Mouse (Mus musculus): ENCODE results near the gene Ublcp1.
"Not testable (repeated sequence)": the region's sequence is repeated elsewhere in the genome, so short reads cannot be mapped to it uniquely, and the experiment has no call there.

Ublcp1 gene

DNA sequence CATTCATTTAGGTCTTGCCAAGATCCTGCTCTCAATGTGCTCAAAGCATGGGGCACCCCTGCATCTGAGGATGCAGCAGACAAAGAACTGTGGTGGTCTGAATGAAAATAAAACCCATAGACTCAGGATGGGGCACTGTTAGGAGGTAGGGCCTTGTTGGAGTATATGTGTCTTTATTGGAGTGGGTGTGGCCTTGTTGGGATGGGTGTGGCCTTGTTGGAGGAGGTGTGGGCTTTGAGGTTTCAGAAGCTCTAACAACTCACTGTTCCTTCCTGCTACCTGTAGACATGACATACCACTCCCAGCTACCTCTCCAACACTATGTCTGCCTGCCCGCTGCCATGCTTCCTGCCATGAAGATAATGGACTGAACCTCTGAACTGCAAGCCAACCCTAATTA is 18.8 kb upstream of the Ublcp1 start:
- no peak for DNase-seq

DNA sequence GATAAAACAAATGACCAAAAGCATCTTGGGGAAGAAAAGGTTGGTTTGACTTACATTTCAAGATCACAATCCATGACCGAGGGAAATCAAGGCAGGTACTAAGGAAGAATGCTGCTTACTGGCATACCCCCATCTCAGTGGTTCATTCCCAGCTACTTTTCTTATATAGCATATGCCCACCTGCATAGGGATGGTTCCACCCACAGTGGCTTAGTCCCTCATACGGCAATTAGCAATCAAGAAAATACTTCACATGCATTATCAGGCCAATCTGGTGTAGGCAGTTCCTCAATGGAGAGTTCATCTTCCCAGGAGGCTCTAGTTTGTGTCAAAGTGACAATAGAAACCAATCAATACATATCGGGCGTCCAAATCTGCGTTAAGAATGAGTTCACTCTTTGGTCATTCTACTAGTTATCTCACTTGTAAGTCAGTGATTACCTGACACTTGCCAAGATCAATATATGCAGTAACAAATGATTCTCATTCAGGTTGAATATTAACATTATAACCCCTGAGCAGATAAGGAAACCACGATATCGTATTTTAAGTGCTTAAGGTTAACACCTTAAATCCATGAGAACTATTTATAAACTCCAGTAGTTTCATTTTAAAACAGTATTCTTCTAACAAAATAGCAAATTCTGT is 14.9 kb upstream of the Ublcp1 start:
- DNase-seq: no peak

GRCm38 (mm10) chr11:44480246-44480645 is 9.9 kb upstream of the Ublcp1 start:
- DNase-seq: no peak

GRCm38 (mm10) chr11:44478382-44478781 is 8.1 kb upstream of the Ublcp1 start:
- no peak for DNase-seq

DNA sequence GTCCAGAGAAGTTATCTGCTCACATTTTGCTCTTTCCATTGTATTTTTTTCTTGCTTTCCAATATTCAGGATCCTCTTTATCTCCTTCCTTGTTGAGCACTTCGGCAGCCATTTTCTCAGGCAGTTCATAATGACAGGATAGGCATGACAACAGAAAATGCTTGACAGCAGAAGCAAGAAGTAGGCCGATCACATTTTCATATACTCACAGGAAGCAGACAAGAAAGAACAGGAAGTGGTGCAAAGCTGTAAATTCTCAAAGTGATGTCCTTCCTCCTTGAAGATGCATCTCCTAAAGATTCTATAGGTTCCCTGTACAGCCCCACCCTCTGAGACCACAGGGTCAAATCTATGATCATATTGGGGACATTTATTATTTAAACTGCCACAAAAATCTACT is 6.1 kb upstream of the Ublcp1 start:
- no peak for DNase-seq

GRCm38 (mm10) chr11:44475467-44475866 is 5.2 kb upstream of the Ublcp1 start:
- no peak for DNase-seq

GRCm38 (mm10) chr11:44471337-44471995 is 1.2 kb upstream of the Ublcp1 start:
- DNase-seq: peak; percentile 19

DNA sequence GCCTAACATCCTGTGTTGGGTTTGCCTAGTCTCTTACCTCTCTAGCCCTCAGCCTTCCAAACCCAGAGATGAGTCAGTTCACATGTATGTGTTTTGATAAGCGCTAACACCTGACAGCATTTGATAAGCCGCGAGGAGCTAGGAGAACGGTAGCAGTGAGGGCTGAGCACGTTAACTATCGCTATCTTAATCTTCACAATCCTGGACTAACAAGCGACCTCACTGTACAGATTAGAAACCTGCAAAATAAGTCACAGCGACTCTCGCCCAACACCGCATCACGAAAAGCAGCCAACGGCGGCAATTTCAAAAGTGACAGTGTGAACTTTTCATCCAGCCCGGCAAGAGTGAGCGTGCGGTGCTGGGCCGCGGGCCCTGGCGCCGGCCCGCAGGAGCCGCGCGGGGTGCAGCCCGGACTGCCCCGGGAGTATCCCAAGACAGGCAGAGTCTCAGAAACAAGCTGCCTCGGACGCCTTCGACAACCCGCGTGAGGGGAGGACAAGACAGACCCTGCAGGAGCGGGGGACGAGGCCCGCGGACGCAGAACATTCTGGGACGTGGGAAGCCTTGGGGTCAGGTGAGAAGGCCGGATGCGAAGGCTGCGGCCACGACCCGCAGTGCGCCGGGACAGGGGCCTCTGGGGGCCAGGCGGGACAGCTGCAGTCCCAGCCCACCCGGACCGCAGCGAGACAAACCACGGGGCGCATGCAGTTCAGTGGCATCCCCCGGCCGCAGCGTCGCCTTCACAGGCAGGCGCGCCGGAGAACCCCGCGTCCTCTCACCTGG is 459 bp downstream of the Ublcp1 start:
- DNase-seq: no peak

DNA sequence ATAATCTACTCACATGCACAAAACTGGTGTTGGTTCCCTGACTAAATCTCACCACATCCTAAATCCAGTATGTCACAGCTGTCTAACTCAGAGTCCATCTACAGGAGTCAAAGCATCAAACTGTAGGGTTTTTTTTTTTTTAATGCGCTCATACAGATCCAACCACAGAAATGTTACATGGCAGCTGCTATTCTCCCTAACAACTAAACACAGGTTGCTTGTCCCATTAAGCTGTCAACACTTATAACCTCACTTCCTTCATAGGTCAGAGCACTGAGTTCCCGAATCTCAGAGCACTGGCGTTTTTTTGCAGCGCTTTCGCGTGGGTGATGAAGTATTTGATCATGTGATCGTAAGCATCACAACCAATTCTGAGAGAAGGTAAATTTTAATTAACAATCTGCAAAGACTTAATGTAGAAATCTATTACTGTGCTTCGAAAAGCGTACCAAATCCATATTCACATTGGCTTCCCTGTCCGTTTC is 1.9 kb downstream of the Ublcp1 start:
- no peak for DNase-seq

- no peak for DNase-seq
Measured at GRCm38 (mm10) chr11:44466949-44467442, 3.3 kb downstream of the Ublcp1 start.

- no peak for DNase-seq
Measured at GRCm38 (mm10) chr11:44461493-44461892, 8.8 kb downstream of the Ublcp1 start.

- peak; percentile 80 for DNase-seq
Measured at GRCm38 (mm10) chr11:44453423-44453822, 16.9 kb downstream of the Ublcp1 start.

DNA sequence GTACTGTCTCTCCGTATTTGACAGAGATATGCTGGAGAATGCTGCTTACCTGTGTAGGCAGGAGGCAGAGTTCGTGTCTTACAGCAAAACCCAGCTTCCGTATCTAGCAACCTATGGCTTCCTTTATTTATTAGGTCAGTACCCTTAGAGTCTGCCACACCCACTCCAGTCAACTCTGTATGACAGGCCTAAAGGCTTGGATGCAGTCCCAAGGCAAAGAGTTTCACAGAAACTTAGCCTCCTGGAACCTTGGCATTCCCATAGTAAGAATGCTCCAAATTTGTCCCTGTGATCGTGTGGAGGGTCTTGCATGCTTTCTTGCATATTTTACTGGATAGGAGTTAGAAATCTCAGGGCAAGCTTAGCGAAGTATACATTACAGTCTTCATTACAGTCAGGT is 18.3 kb downstream of the Ublcp1 start:
- not testable (repeated sequence) for DNase-seq

DNA sequence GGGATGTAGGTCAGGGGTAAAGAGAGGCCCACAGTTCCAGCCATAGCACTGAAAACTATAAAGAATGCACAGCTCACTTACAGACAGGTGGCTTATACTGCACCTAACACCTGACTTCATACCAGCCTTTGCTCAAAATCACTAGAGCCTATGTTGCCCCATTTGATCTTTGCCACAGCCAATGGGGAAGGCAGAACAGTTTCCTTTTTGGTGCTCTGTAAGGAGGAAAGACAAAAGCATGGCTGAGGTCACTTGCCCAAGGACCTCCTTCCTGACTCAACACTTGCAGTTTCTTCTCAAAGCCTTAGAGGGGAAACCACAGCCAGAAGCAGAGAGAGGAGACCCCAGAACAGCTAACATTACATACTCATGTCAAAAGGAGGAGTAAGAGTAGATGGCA is 19.3 kb downstream of the Ublcp1 start:
- DNase-seq: no peak

GRCm38 (mm10) chr11:44437786-44438185 is 32.5 kb downstream of the Ublcp1 start:
- DNase-seq: no peak

DNA sequence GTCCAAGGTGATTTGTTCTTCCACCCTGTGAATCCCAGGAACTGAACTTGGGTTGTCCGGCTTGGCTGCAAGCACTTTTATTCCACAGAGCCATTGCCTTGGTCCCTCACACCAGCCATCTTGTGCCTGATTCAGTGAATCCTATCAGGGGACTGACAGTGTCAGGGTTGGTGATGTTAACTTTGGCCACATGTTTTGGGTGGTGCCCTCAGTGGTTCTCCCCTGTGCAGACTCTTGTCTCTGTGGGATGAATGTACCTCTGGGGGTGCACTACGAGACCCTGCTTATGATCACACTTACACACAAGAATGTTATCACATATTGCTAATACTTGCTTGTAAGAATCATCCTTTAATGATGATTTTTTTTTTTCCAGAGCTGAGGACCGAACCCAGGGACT is 40.3 kb downstream of the Ublcp1 start:
- DNase-seq: no peak

- DNase-seq: no peak
Measured at GRCm38 (mm10) chr11:44427951-44428350, 42.3 kb downstream of the Ublcp1 start.

DNA sequence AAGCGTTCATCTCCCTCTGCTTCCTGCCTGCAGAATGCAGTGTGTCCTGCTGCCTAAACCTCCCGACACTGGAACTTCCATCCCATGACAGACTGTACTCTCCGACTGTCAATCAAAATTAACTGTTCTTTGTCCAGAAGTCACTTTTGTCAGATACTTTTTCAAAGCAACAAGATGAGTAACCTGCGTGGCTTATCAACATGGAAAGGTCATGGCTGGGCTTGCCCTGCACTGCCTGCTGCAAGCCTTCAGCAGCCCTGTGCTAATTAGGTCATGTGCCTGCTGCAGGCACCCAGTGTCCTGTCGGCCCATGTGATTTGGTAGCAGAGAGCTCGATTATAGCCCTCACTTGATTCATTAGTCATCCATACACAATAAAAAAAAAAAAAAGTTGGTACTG is 44.7 kb downstream of the Ublcp1 start:
- DNase-seq: no peak

DNA sequence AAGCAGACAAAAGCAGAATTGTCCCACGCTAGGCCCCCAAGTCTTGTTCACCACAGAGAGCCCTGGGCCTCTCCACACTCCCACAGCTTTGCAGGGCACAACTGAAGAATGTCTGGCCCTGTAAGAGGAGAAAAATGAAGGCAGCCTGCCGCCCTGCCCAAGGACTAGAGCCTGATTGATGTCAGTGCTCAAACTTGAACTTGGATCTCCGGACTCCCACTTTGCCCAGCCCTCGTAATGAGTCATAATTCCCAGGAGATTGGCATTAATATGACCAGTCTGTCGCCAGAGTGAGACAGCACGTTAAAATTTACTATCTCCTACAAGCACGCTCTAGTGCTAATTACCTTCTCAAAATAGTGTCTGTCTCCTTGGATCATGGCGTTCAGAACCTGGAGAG is 45.3 kb downstream of the Ublcp1 start:
- DNase-seq: no peak

- DNase-seq: no peak
Measured at GRCm38 (mm10) chr11:44423955-44424354, 46.3 kb downstream of the Ublcp1 start.

GRCm38 (mm10) chr11:44423261-44423660 is 47.0 kb downstream of the Ublcp1 start:
- no peak for DNase-seq

GRCm38 (mm10) chr11:44422337-44423111 is 47.8 kb downstream of the Ublcp1 start:
- DNase-seq: no peak

- DNase-seq: no peak
Measured at GRCm38 (mm10) chr11:44417403-44417802, 52.9 kb downstream of the Ublcp1 start.

All from kidney, postnatal 10 days (tissue).